Mouse (Mus musculus): ENCODE measurements around the gene Mb21d2. TPM values are rescaled to one million over a fixed set of nuclear protein-coding genes. Genes with fewer than 3 reads are reported as not detected.
A peak's percentile ranks its signal among the peaks of the same experiment; 100 is the strongest.

The Mb21d2 gene
- total RNA-seq, 2 experiments from 2014 or later: 32.5 to 33.4 TPM

- DNase-seq (ENCODE audit: low spot score in 2 of 2): peak; percentile 53 to 60
Measured at GRCm38 (mm10) chr16:28793115-28793514, 136.4 kb downstream of the Mb21d2 start.

Other genes starting within 250 kb of the Mb21d2 start
- 100 to 1,000 TPM; 152 to 153 TPM for gene Fgf12, start 176.6 kb downstream of the Mb21d2 start, total RNA-seq (2021)